ENCODE assay signal across 10 mouse cellular contexts in the genomic region with DNA sequence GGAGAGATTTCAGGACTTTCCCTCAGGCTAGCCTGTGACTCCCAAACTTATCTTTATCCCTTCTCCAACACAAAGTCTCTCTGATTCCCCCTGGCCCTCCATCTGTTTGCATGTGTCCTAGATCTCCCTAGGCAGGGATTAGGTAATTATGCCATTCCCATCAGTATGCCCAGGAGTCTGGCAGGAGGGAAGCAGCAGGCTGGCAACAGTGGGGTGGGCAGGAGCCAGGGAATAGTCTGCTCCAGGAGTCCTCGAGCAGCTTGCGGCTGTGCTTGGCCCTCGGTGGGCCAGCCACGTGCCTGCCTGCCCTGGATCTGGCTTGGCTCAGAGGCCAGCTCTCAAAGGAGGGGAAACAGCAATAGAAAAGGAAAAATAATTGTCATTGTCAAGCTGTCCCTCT. TPM values are rescaled to one million over a fixed set of nuclear protein-coding genes. Genes with fewer than 3 reads are reported as not detected.
DNase-seq lines count a peak whose midpoint lies in the region; ATAC-seq and TF ChIP-seq lines count a peak whose summit lies in the region.
"Had no signal": no experiment of that assay in that cellular context is flagged by ENCODE, and none has a peak within 500 bp of the region (broad histone marks: within the 10 kb centered on the region; RNA-seq: fewer than 3 reads in every experiment).

No protein-coding gene starts in this region.

- H3K9me3 ChIP-seq in midbrain, postnatal 0 days (ENCODE audit: low read length) = no peaks in the 10 kb centered on the region
- H3K9me3 ChIP-seq in kidney, embryonic 15.5 days (replicated peaks) = no peaks in the 10 kb centered on the region

- no peak overlapping the region for H3K4me3 ChIP-seq in layer of hippocampus, adult 2 months
- H3K4me3 ChIP-seq in midbrain, postnatal 0 days (ENCODE audit: low read depth, low read length) = no peak overlapping the region
- H3K4me3 ChIP-seq in kidney, embryonic 15.5 days (replicated peaks) = no peak overlapping the region

- H3K36me3 ChIP-seq in midbrain, postnatal 0 days (ENCODE audit: insufficient read depth, low read length) = no peaks in the 10 kb centered on the region
- H3K36me3 ChIP-seq in kidney, embryonic 15.5 days = no peaks in the 10 kb centered on the region

- DNase-seq in adrenal gland, postnatal 25 days = peak; percentile 3
- DNase-seq in adrenal gland, adult 2 months = no peak
- peak; percentile 75 for DNase-seq in cerebellum, adult 9-10 months
- DNase-seq in layer of hippocampus, adult 2 months (ENCODE audit: low spot score in 2 of 2) = peak; percentile 30 to 35
- DNase-seq in midbrain, postnatal 0 days (ENCODE audit: low spot score) = peak; percentile 39
- DNase-seq in urinary bladder, adult 2 months (ENCODE audit: low spot score) = no peak
- no peak for DNase-seq in spleen, postnatal 36 days (ENCODE audit: low spot score in 2 of 2)

- H3K27ac ChIP-seq in layer of hippocampus, adult 2 months = no peak overlapping the region
- no peak overlapping the region for H3K27ac ChIP-seq in midbrain, postnatal 0 days (ENCODE audit: low read depth, low read length)
- H3K27ac ChIP-seq in kidney, embryonic 15.5 days = no peak overlapping the region

- WGBS in midbrain, postnatal 0 days = 23% methylated on average over 4 of the region's 4 CpGs
- WGBS in kidney, embryonic 15.5 days = 59% methylated on average over 4 of the region's 4 CpGs

- no peak for ATAC-seq in midbrain, postnatal 0 days (ENCODE audit: low FRiP score)
- no peak for ATAC-seq in kidney, embryonic 15.5 days (replicated peaks; ENCODE audit: low FRiP score)

- no peak overlapping the region for H3K9ac ChIP-seq in midbrain, postnatal 0 days (replicated peaks; ENCODE audit: low read length, poor library complexity, severe bottlenecking)
- no peak overlapping the region for H3K9ac ChIP-seq in kidney, embryonic 15.5 days

- no peak for TF ChIP-seq CTCF in layer of hippocampus, adult 2 months (conservative IDR thresholded peaks at IDR 0.05)
- TF ChIP-seq CTCF in midbrain, postnatal 0 days (IDR thresholded peaks at IDR 0.05) = no peak

- H3K4me2 ChIP-seq in midbrain, postnatal 0 days (ENCODE audit: low read depth, low read length, poor library complexity, severe bottlenecking) = no peak overlapping the region
- no peak overlapping the region for H3K4me2 ChIP-seq in kidney, embryonic 15.5 days

- H3K27me3 ChIP-seq in midbrain, postnatal 0 days (ENCODE audit: insufficient read depth, low read length) = no peaks in the 10 kb centered on the region
- no peaks in the 10 kb centered on the region for H3K27me3 ChIP-seq in kidney, embryonic 15.5 days

- no peaks in the 10 kb centered on the region for H3K4me1 ChIP-seq in midbrain, postnatal 0 days (ENCODE audit: insufficient read depth, low read length)
- H3K4me1 ChIP-seq in kidney, embryonic 15.5 days = no peaks in the 10 kb centered on the region

RNA-seq across cellular contexts. Expression of a gene that starts 16.8 kb away (rescaled TPM):
- total RNA-seq in adrenal gland, postnatal 25 days (2021) = 0.36 TPM in 1 of 2 replicates, not detected in the other
- 1 to 10 TPM in 1 of 2 experiments, under 1 TPM in 1; 0.61 to 1.1 TPM for total RNA-seq in adrenal gland, adult 2 months (2021)
- 0.08 TPM in 1 of 2 replicates, not detected in the other for polyA plus RNA-seq in adrenal gland, adult 2 months (2012; rRNA removed)
- total RNA-seq in layer of hippocampus, adult 2 months (2021) = under 1 TPM; 0.10 to 0.18 TPM
- total RNA-seq in midbrain, postnatal 0 days (2014; rRNA removed) = 0.47 and 0.77 TPM in 2 replicates
- 0.12 and 0.52 TPM in 2 replicates for polyA plus RNA-seq in midbrain, postnatal 0 days (2015; fragmentation: Nextera tagmentation; extraction: Ambion mirVana)
- not detected in 2 replicates for polyA plus RNA-seq in urinary bladder, adult 2 months (2012; rRNA removed)
- not detected in 2 replicates for polyA plus RNA-seq in kidney, embryonic 15.5 days (2015; fragmentation: Nextera tagmentation; extraction: Ambion mirVana)
- polyA plus RNA-seq: limb, embryonic 11.5 days; small intestine, adult 2 months had no signal

RNA-seq across cellular contexts. Expression of a gene that starts 49.0 kb away (rescaled TPM):
- total RNA-seq in adrenal gland, postnatal 25 days (2021) = not detected in 2 replicates
- total RNA-seq in adrenal gland, adult 2 months (2021) = not detected
- not detected in 2 replicates for polyA plus RNA-seq in adrenal gland, adult 2 months (2012; rRNA removed)
- total RNA-seq in layer of hippocampus, adult 2 months (2021) = not detected
- not detected in 2 replicates for total RNA-seq in midbrain, postnatal 0 days (2014; rRNA removed)
- not detected in 2 replicates for polyA plus RNA-seq in midbrain, postnatal 0 days (2015; fragmentation: Nextera tagmentation; extraction: Ambion mirVana)
- polyA plus RNA-seq in urinary bladder, adult 2 months (2012; rRNA removed) = not detected in 2 replicates
- not detected in 2 replicates for polyA plus RNA-seq in kidney, embryonic 15.5 days (2015; fragmentation: Nextera tagmentation; extraction: Ambion mirVana)
- polyA plus RNA-seq: limb, embryonic 11.5 days; small intestine, adult 2 months had no signal

RNA-seq across cellular contexts. Expression of a gene that starts 59.5 kb away (rescaled TPM):
- 0.46 TPM in 1 of 2 replicates, not detected in the other for total RNA-seq in adrenal gland, postnatal 25 days (2021)
- total RNA-seq in adrenal gland, adult 2 months (2021) = under 1 TPM; 0.35 to 0.90 TPM
- 0.09 TPM in 1 of 2 replicates, not detected in the other for polyA plus RNA-seq in adrenal gland, adult 2 months (2012; rRNA removed)
- 1 to 10 TPM; 1.6 to 1.7 TPM for total RNA-seq in layer of hippocampus, adult 2 months (2021)
- total RNA-seq in midbrain, postnatal 0 days (2014; rRNA removed) = not detected in 2 replicates
- not detected in 2 replicates for polyA plus RNA-seq in midbrain, postnatal 0 days (2015; fragmentation: Nextera tagmentation; extraction: Ambion mirVana)
- 0.93 and 1.1 TPM in 2 replicates for polyA plus RNA-seq in urinary bladder, adult 2 months (2012; rRNA removed)
- 0.09 and 0.23 TPM in 2 replicates for polyA plus RNA-seq in kidney, embryonic 15.5 days (2015; fragmentation: Nextera tagmentation; extraction: Ambion mirVana)

Comparison
In these comparisons a context has a peak if more than half of its experiments do, and no peak if none do; other contexts are left out.
1. DNase-seq: peak in adrenal gland, postnatal 25 days (single experiment), cerebellum, adult 9-10 months (single experiment), layer of hippocampus, adult 2 months (2 of 2) and midbrain, postnatal 0 days (single experiment); none in adrenal gland, adult 2 months (single experiment), urinary bladder, adult 2 months (single experiment) and spleen, postnatal 36 days (0 of 2).